Mouse (Mus musculus): ENCODE measurements around the gene Atp2c1.

DNA sequence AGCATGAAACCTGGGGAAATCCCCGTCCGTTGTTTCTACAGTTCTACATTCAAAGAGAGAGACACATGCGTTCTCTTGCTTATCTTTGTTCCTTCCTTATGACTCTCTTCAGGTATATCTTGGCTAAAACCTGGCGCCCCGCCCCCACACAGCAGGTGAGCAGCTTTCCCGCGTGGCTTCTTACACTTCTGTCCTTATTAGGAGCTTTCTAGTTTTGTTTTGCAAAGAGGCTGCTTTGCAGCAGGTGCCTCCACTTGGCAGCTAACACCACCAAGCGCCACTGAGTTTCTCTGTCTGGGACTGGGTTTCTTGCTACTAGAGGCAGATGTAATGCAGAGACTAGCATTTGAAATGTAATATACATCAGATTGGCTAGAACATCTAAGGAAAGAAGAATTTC lies 10.4 kb upstream of the Atp2c1 start:
- no peak for TF ChIP-seq CTCF (IDR thresholded peaks at IDR 0.05; ENCODE audit: low read depth, low read length)
- no peak for TF ChIP-seq EP300 (IDR thresholded peaks at IDR 0.05; ENCODE audit: insufficient read depth, low read depth, low read length)
